Comparison of ENCODE assay signal across 22 mouse cellular contexts in genomic region chr5:84081321-84081720, GRCm38 (mm10).
DNase-seq lines count a peak whose midpoint lies in the region; ATAC-seq and TF ChIP-seq lines count a peak whose summit lies in the region.
"Had no signal": no experiment of that assay in that cellular context is flagged by ENCODE, and none has a peak within 500 bp of the region (broad histone marks: within the 10 kb centered on the region; RNA-seq: fewer than 3 reads in every experiment).

No protein-coding gene starts in this region.

- H3K79me2 ChIP-seq in heart, adult 2 months (replicated peaks; ENCODE audit: control insufficient read depth, insufficient read depth, low read length): no peaks in the 10 kb centered on the region

- no peak overlapping the region for H3K9ac ChIP-seq in forebrain, embryonic 14.5 days (ENCODE audit: low read length)
- H3K9ac ChIP-seq in midbrain, embryonic 13.5 days (replicated peaks): no peak overlapping the region
- H3K9ac ChIP-seq in midbrain, postnatal 0 days (replicated peaks; ENCODE audit: low read length, poor library complexity, severe bottlenecking): no peak overlapping the region
- H3K9ac ChIP-seq in heart, adult 2 months (ENCODE audit: low read depth, low read length): no peak overlapping the region
- H3K9ac ChIP-seq: embryonic facial prominence, embryonic 13.5 days; forebrain, embryonic 15.5 days; heart, embryonic 12.5 days; hindbrain, embryonic 15.5 days had no signal

- ATAC-seq in forebrain, embryonic 14.5 days: no peak
- peak; percentile 68; the same call in 1 of the 2 replicates for ATAC-seq in midbrain, embryonic 13.5 days
- no peak; the same call in 1 of the 2 replicates for ATAC-seq in midbrain, postnatal 0 days (ENCODE audit: low FRiP score)
- no peak for ATAC-seq in inflammation-experienced regulatory T-cells, adult 6 months
- ATAC-seq: CD4-positive, CD25-positive, alpha-beta regulatory T cell, adult 4 months; forebrain, embryonic 15.5 days; Patski had no signal

- no peaks in the 10 kb centered on the region for H3K4me1 ChIP-seq in forebrain, embryonic 14.5 days (ENCODE audit: control insufficient read depth, insufficient read depth, low read length)
- no peaks in the 10 kb centered on the region for H3K4me1 ChIP-seq in forebrain, embryonic 10.5 days
- H3K4me1 ChIP-seq in midbrain, embryonic 13.5 days (replicated peaks): no peaks in the 10 kb centered on the region
- H3K4me1 ChIP-seq in midbrain, postnatal 0 days (ENCODE audit: insufficient read depth, low read length): no peaks in the 10 kb centered on the region
- H3K4me1 ChIP-seq in heart, adult 2 months (ENCODE audit: control insufficient read depth, insufficient read depth, low read length): no peaks in the 10 kb centered on the region
- H3K4me1 ChIP-seq: embryonic facial prominence, embryonic 13.5 days; forebrain, embryonic 15.5 days; heart, embryonic 12.5 days; hindbrain, embryonic 15.5 days had no signal

- H3K9me3 ChIP-seq in forebrain, embryonic 14.5 days (replicated peaks; ENCODE audit: control insufficient read depth, low read length): no peaks in the 10 kb centered on the region
- no peaks in the 10 kb centered on the region for H3K9me3 ChIP-seq in forebrain, embryonic 10.5 days
- no peaks in the 10 kb centered on the region for H3K9me3 ChIP-seq in midbrain, embryonic 13.5 days
- H3K9me3 ChIP-seq in midbrain, postnatal 0 days (ENCODE audit: low read length): no peaks in the 10 kb centered on the region
- H3K9me3 ChIP-seq: embryonic facial prominence, embryonic 13.5 days; forebrain, embryonic 15.5 days; heart, embryonic 12.5 days; hindbrain, embryonic 15.5 days had no signal

- H3K27me3 ChIP-seq in forebrain, embryonic 14.5 days (replicated peaks; ENCODE audit: control insufficient read depth, insufficient read depth, low read length): no peaks in the 10 kb centered on the region
- H3K27me3 ChIP-seq in forebrain, embryonic 10.5 days (ENCODE audit: poor library complexity, severe bottlenecking): no peaks in the 10 kb centered on the region
- H3K27me3 ChIP-seq in midbrain, embryonic 13.5 days: no peaks in the 10 kb centered on the region
- no peaks in the 10 kb centered on the region for H3K27me3 ChIP-seq in midbrain, postnatal 0 days (ENCODE audit: insufficient read depth, low read length)
- H3K27me3 ChIP-seq in heart, adult 2 months (ENCODE audit: control insufficient read depth, insufficient read depth, low read length): no peaks in the 10 kb centered on the region
- H3K27me3 ChIP-seq: embryonic facial prominence, embryonic 13.5 days; forebrain, embryonic 15.5 days; heart, embryonic 12.5 days; hindbrain, embryonic 15.5 days; Patski had no signal

- DNase-seq in forebrain, embryonic 14.5 days (ENCODE audit: low spot score): peak; percentile 32
- no peak for DNase-seq in forebrain, embryonic 10.5 days (ENCODE audit: extremely low spot score, low spot score)
- DNase-seq in ES-CJ7 (ENCODE audit: low read depth, low spot score): peak; percentile 1
- peak; percentile 9 for DNase-seq in midbrain, postnatal 0 days (ENCODE audit: low spot score)
- no peak for DNase-seq in heart, adult 2 months
- DNase-seq: adrenal gland, adult 2 months; adrenal gland, postnatal 25 days; B cell, adult 2 months; cerebellum, adult 11 months; cerebellum, adult 9-10 months; cerebellum, postnatal 25 days; gastrocnemius, postnatal 10 days; heart, adult 18-20 months; kidney, adult 11 months had no signal

- H3K36me3 ChIP-seq in forebrain, embryonic 14.5 days (ENCODE audit: control insufficient read depth, insufficient read depth, low read length): peaks cover 8% of the 10 kb centered on the region
- H3K36me3 ChIP-seq in forebrain, embryonic 10.5 days (replicated peaks): no peaks in the 10 kb centered on the region
- H3K36me3 ChIP-seq in midbrain, embryonic 13.5 days: no peaks in the 10 kb centered on the region
- H3K36me3 ChIP-seq in midbrain, postnatal 0 days (ENCODE audit: insufficient read depth, low read length): no peaks in the 10 kb centered on the region
- H3K36me3 ChIP-seq in heart, adult 2 months (ENCODE audit: control insufficient read depth, insufficient read depth, low read length): no peaks in the 10 kb centered on the region
- H3K36me3 ChIP-seq: embryonic facial prominence, embryonic 13.5 days; heart, embryonic 12.5 days had no signal

- intact Hi-C loops in heart, adult 2 months (cut with DNase I): no loop called here

- TF ChIP-seq CTCF in midbrain, postnatal 0 days (IDR thresholded peaks at IDR 0.05): no peak
- no peak for TF ChIP-seq CTCF in heart, adult 2 months (IDR thresholded peaks at IDR 0.05)

- 46% methylated on average over 6 of the region's 6 CpGs for WGBS in forebrain, embryonic 14.5 days
- WGBS in forebrain, embryonic 10.5 days: 71% methylated on average over 6 of the region's 6 CpGs
- WGBS in midbrain, embryonic 13.5 days: 48% methylated on average over 6 of the region's 6 CpGs
- WGBS in midbrain, postnatal 0 days: 34% methylated on average over 6 of the region's 6 CpGs
- 68% methylated on average over 6 of the region's 6 CpGs for WGBS in heart, adult 2 months

- no peak overlapping the region for H3K4me2 ChIP-seq in forebrain, embryonic 14.5 days (ENCODE audit: low read length)
- H3K4me2 ChIP-seq in midbrain, embryonic 13.5 days (replicated peaks): no peak overlapping the region
- no peak overlapping the region for H3K4me2 ChIP-seq in midbrain, postnatal 0 days (ENCODE audit: low read depth, low read length, poor library complexity, severe bottlenecking)
- H3K4me2 ChIP-seq: embryonic facial prominence, embryonic 13.5 days; forebrain, embryonic 15.5 days; heart, embryonic 12.5 days; hindbrain, embryonic 15.5 days had no signal

- no peak for TF ChIP-seq EP300 in heart, adult 2 months (IDR thresholded peaks at IDR 0.05; ENCODE audit: insufficient read depth, low read depth, low read length)

- no peak overlapping the region for H3K27ac ChIP-seq in forebrain, embryonic 14.5 days (ENCODE audit: low read depth, low read length)
- H3K27ac ChIP-seq in forebrain, embryonic 10.5 days: no peak overlapping the region
- H3K27ac ChIP-seq in midbrain, embryonic 13.5 days: no peak overlapping the region
- no peak overlapping the region for H3K27ac ChIP-seq in midbrain, postnatal 0 days (ENCODE audit: low read depth, low read length)
- no peak overlapping the region for H3K27ac ChIP-seq in heart, adult 2 months
- H3K27ac ChIP-seq: embryonic facial prominence, embryonic 13.5 days; forebrain, embryonic 15.5 days; hindbrain, embryonic 15.5 days had no signal

- no peak overlapping the region for H3K4me3 ChIP-seq in forebrain, embryonic 14.5 days (ENCODE audit: low read depth, low read length)
- H3K4me3 ChIP-seq in forebrain, embryonic 10.5 days: no peak overlapping the region
- H3K4me3 ChIP-seq in midbrain, embryonic 13.5 days (replicated peaks): no peak overlapping the region
- no peak overlapping the region for H3K4me3 ChIP-seq in midbrain, postnatal 0 days (ENCODE audit: low read depth, low read length)
- H3K4me3 ChIP-seq in heart, adult 2 months: no peak overlapping the region
- H3K4me3 ChIP-seq: embryonic facial prominence, embryonic 13.5 days; forebrain, embryonic 15.5 days; heart, embryonic 12.5 days; hindbrain, embryonic 15.5 days had no signal

- no peak for TF ChIP-seq POLR2A in heart, adult 2 months (IDR thresholded peaks at IDR 0.05; ENCODE audit: insufficient read depth, low read depth, low read length)

Comparison
In these comparisons a context has a peak if more than half of its experiments do, and no peak if none do; other contexts are left out.
1. DNase-seq: peak in forebrain, embryonic 14.5 days (single experiment), ES-CJ7 (single experiment) and midbrain, postnatal 0 days (single experiment); none in forebrain, embryonic 10.5 days (single experiment) and heart, adult 2 months (0 of 2).